Mouse (Mus musculus): Measurements from ENCODE around the gene Ints5. TPM values are rescaled to one million over a fixed set of nuclear protein-coding genes. Genes with fewer than 3 reads are reported as not detected.
A peak's percentile ranks its signal among the peaks of the same experiment; 100 is the strongest.
"Not testable (repeated sequence)": the region's sequence is repeated elsewhere in the genome, so short reads cannot be mapped to it uniquely, and the experiment has no call there.

Gene Ints5
- total RNA-seq, 2 experiments from 2014 or later = 25.2 to 26.3 TPM

DNA sequence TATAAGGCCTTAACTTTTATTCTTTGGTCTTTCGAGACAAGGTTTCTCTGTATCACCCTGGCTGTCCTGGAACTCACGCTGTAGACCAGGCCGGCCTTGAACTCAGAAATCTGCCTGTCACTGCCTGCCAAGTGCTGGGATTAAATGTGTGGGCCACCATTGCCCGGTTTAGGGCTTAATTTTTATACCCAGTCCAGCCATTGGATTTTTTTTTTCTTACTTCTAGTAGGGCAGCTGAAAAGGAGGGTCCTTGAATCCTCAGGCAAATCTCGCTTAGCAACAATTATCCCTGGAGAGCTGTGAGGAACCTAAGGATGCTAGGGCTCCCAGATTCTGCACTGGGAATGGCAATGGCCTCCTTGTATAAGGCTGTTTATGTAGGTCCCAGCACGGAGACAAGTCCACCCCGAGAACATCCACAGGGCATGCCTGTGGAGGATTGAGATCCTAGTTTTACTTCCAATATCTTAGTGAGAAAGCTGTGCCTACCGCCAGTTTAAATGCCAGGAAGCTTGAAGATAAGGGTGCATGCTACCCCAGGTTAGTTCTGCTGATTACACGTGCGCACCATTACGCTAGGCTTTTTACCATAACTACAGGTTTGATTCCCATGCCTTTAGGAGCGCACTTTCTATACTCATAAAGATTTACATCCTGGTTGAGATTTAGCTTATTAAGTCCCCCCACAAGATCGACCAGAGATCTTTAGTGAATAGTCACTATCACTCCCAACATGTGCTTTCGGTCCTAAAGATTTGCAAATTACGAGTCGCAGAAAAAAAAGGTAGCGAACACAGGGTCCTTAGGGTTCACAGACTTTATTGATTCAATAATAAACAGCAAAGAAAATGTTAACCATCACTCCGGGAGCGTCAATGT lies 5.0 kb upstream of the Ints5 start:
- DNase-seq = no peak

DNA sequence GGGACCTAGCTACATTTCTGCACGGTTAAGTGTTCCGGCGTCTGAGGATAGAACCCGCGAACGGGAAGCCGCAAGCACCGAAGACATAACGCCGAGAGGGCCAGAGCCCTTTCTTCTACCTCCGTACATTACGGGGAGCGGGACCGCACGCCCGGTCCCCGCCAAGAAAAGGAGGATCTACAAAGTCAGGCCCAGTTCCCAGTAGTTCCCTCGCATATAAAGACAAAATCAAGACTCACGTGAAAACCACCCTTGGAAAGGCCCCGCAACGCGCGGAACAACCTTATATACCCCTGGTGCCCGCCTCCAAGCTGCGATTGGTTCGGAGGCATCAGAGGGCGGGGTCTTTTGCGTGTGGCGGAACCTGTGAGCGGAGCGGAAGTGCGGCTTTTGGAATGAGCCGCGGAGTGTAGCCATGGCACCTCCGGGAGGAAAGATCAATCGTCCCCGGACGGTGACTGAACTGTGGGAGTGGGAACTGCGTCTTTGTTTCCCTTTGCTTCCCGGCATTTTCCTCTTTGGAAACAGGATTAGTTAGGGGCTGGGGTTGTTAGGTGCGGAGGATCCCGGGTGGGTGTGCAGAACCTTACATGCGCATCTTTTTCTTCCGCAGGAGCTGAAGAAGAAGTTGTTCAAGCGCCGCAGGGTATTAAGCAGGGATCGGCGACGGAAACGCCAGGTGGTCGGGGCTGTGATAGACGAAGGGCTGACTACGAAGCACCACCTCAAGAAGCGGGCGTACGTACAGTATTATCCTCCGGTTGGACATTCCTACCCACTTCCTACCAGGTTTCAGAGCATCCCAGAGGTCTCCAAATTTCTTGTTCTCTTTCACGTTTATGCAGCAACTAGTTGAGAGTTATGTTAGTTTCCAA lies 4.1 kb upstream of the Ints5 start, which contains the start of the genes 1810009A15Rik and Gm49416:
Gene 1810009A15Rik, plus strand, starts transcription at position 343 of the 875 bp plus-strand sequence.
Gene Gm49416, plus strand, starts transcription at position 416 of the 875 bp plus-strand sequence.
- DNase-seq = peak; percentile 90 to 93

DNA sequence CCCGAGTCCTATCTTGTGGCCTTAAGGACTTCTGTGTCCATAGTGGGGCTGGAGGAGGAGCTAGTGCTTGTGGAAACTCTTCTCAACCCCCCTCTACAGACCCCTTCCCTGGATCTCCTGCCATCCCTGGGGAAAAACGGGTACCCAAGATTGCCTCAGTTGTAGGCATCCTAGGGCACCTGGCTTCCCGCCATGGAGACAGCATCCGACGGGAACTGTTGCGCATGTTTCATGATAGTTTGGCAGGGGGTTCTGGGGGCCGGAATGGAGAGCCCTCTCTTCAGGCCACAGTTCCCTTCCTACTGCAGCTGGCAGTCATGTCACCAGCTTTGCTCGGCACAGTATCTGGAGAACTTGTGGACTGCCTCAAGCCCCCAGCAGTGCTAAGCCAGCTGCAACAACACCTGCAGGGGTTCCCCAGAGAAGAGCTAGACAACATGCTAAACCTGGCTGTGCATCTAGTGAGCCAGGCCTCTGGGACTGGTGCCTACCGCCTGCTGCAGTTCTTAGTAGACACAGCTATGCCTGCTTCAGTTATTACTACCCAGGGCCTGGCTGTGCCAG lies 2.7 kb downstream of the Ints5 start:
- no peak for DNase-seq

DNA sequence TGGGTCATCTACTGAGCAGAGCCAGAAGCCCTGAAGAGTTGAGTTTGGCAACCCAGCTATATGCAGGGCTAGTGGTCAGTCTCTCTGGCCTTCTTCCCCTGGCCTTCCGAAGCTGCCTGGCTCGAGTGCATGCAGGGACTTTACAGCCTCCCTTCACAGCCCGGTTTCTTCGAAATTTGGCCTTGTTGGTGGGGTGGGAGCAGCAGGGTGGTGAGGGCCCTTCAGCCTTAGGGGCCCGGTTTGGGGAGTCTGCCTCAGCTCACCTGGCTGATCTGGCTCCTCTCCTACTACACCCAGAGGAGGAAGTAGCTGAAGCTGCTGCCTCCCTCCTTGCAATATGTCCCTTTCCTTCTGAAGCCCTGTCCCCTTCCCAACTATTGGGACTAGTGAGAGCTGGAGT lies 3.4 kb downstream of the Ints5 start:
- not testable (repeated sequence) for DNase-seq

DNA sequence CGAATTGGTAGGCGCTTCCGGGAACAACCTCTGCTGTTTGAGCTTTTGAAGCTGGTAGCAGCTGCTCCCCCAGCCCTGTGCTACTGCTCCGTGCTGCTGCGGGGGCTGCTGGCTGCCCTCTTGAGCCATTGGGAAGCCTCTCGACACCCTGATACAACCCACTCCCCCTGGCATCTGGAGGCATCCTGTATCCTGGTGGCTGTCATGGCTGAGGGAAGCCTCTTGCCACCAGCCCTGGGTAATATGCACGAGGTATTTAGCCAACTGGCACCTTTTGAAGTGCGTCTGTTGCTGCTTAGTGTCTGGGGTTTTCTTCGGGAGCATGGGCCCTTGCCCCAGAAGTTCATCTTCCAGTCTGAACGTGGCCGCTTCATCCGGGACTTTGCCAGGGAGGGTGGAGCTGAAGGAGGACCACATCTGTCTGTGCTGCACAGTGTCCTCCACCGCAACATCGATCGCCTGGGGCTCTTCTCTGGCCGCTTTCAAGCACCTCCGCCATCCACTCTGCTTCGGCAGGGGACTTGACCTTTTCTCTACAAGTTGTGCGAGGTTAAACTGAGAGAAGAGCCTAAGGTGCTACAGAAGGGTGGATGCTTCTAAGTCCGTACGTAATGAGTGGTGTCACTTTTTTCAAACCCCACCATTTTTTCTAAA lies 4.5 kb downstream of the Ints5 start:
- peak in 1 of 2 experiments; percentile 37 for DNase-seq

DNA sequence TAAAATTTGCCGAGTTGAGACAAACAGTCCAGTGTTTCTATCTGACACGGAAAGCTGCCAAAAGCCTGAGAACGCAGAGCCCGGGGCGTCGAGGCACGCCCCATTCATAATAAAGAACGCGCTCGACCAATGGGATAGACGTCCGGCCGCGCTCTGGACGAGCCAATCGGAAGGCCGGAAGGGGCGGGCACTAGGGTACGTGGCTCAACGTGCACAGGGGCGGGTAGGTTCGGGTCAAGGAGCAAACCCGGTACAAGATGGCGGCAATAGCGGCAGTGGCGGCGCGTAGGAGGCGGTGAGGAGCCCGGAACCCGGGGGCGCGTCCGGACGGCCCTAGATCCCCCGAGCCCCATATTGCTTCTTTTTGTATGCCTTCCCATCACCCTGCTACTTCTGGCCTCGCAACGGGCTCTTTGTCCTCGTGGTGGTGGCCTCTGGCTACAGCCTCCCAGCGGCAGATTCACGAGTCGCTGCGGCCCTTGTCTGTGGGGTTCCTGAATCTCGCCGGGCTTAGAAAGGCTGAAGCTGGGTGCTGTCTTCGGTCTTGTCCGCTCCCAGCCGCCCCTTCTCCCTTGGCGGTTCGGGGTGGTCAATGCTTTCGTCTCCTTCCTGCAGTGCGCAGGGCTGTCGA lies 5.2 kb downstream of the Ints5 start, which contains the start of gene Ganab:
Gene Ganab, plus strand, starts transcription at position 207 of the 631 bp plus-strand sequence.
- peak; percentile 94 to 96 for DNase-seq

DNA sequence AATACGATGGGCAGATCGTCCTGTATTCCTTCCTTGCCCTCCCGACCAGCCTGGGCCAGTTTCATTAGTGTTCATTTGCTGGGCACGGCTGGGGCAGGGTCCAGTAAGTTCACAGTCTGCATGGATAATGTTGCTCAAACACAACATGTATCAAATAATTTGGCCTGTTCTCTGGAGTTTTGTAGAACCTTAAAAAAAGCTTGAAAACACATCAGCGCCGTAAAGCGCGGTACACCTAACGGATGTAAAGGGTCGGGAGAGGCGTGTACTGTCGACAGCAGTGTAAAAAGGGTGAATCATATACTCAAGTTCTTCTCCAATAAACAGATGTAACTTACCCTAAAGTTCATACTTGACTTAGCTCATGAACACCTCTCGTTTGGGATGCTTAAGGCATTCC lies 5.8 kb downstream of the Ints5 start:
- DNase-seq = no peak

DNA sequence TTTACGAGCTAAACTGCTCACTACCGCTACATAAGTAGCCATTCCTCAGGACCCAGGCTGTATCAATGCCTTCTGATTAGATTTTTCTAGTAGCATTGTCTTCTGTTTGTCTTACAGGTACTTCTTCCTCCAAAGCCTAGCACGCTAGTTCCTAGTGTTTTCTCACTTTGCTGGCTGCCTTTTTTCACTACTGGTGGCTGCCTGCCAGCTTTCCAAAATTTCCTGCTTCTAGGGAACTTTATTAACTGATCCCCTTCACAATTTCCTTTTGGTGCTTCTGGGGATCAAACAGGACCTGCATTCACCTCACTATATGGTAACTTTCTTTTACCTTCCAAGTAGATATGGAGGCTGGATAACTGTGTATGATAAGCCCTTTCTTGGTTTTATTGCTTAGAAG lies 6.3 kb downstream of the Ints5 start:
- no peak for DNase-seq

DNA sequence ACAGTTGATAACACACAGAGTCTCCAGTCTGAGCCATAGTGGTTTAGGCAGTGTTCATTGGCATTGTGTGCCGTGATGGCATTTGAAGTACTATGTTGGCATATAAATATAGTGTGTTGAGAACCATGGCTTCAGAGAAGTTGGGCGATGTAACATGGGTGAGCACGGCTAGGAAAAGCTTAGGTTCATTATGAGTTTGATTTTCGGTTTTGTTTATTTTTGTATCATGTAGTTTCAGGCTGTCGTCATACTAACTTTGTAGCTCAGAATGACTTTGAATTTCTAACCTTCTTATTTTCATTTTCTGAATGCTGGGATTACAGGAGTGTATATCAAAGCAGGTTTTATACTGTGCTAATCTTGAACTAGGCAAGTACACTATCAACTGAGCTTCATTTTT lies 10.6 kb downstream of the Ints5 start:
- no peak for DNase-seq

DNA sequence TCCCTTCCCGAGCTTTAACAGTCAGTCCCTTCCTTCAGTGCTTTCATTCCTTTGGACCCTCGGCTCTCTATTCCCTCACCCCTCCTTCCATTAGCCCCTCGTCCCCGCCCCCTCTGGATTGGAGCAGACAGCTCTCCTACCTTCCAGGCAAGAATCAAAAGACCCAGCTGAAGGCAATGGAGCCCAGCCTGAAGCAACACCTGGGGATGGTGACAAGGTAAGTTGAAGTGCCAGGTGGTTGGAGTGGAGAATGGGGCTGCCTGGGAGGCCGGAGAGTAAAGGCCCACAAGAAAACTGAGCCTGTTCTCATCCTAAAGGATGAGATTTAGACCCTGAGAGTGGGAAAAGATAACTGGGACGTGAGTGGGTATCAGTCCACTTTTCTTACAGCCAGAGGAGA lies 15.7 kb downstream of the Ints5 start:
- DNase-seq = no peak

DNA sequence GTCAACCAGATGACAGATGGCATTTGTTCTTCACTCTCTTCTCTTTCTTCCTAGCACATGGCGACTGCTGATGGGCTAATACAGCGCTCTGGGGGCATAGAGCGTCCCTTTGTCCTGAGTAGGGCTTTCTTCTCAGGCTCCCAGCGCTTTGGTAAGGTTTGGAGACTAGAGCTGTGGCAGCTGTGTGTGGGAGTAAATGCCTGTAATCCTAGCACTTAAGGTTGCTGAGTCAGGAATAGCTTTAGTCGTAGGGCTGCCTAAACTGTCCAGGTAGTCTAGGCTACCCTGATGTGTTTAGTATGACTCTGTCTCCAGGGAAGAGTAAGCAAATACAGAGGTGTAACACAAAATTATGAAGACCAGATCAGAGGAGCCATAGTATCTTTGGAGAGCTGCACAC lies 19.0 kb downstream of the Ints5 start:
- no peak for DNase-seq

DNA sequence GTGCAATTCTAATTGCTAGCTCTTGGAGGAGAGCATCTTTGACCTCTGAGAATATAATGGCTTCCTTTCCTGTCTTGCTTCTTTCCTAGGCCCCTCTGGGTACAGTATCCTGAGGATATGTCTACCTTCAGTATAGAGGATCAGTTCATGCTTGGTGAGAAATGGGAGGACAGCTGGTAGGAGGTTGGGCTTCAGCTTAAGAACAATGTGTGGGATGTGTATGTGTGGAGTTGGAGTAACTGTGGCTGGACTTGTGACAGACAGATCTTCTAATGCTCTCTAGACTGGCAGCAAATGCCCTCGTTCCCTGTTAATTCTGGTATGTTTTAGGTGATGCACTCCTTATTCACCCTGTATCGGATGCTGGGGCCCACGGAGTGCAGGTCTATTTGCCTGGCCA lies 21.4 kb downstream of the Ints5 start:
- DNase-seq = no peak

DNA sequence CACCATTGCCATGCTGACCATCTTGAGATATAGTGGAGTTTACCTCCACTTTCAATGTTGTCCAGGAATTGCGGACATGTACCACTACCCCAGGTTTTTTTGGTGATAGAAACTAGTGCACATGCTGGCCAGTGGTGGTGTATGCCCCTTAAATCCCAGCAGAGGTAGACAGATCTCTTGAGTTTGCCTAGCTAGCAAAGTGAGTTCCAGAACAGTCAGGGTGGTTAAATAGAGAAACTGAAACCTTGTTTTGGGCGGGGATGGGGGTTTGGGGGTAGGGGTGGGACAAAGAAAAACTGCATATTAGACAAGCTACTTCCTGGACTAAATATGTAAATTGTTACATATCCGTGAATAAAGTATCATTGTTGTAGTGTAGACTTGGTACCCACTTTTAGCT lies 26.2 kb downstream of the Ints5 start:
- no peak for DNase-seq

DNA sequence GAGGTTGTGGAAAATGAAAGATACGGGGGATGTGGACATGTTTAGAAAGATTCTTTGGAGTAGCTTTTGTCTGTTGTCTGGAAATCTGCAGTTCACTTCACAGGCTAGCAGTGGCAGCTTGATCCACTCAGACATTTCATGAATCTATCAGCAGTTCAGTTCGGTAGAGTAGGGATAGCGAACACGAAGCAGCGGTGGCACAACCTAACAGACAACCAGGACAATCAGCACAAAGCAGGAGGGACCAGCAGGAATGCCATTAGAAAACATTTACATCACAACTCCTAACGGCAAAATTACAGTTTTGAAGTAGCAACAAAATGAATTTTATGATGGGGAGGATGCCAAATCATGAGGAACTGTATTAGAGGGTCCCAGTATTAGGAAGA lies 26.9 kb downstream of the Ints5 start:
- DNase-seq = no peak

DNA sequence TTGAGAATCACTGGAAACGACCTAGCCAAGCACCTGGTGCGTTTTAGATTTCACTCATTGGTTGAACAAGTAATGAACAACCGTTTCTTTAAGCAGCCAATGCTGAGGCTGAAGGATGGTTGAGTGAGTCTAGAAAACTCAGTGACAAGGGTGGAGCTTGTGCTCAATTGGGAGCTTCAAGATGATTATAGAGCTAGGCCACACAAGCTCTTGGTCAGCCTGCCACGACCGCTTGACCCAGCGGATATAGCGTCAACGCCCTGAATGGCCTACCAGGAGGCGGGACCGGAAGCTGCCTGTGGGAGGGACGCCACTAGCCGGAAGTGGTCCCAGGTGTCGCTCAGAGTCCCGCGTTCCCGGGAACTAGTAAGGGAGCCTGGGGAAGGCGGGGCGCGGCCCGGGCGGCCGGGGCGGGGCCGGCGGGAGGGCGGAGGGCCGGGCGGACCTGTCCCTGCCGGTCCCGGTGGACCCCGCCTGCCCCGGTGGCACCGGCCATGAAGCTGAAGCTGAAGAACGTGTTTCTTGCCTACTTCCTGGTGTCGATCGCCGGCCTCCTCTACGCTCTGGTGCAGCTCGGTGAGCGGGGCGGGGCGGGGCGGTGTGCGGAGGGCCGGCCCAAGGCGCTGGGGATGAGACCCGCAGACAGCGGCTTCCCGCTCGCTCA lies 27.4 kb downstream of the Ints5 start, which contains the start of gene B3gat3:
Gene B3gat3, plus strand, starts transcription at position 302 of the 664 bp plus-strand sequence.
- DNase-seq = peak; percentile 92 to 94

DNA sequence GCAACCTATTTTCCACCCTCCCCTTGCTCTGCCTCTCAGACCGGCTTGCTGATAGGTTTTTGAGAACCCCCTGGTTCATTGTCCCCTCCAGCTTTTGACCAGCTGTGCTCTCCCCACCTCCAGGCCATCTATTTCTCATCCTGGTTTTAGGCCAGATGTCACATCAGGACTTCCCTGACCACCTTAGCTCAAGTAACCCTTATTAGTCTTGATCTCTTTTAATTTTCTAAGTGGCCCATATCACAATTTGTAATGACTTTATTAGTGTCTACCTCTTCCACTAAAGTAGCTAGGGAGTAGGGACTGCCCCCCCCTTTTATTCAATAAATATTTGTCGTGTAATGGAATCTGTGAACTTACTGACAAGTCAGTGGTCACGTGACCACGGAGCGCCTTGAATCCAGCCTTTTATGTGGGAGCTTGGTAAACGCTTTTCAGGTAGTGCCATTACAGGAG lies 28.1 kb downstream of the Ints5 start:
- no peak for DNase-seq

DNA sequence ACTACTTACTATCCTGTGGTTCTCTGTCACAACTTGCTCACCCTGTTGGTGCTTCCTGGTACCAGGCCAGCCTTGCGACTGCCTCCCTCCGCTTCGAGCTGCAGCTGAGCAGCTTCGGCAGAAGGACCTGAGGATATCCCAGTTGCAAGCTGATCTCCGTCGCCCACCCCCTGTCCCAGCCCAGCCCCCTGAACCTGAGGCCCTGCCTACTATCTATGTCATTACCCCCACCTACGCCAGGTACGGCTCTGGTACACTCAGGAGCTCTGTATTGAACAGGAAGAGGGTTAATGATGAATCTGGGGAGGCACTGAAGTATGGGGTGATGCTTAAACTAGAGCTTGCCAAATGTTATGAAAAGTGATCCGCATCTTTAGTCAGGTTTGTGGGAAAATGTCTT lies 28.9 kb downstream of the Ints5 start:
- DNase-seq = no peak

DNA sequence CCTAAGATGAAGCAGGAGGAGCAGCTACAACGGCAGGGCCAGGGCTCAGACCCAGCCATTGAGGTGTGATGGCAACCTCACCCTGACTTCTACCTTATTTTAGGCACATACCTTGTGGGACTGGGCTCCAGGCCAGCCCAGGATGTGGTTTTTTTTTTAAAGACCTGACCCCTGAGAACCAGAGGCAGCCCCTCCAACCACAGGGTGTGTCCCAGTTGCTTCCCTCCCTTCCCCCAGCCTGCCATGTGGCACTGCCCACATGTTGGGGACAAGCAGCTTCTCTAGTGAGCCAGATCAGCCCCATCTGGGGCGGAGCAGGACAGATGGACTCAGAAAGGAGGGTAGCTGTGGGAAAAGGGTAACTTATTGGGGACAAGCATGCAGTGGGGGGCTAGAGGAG lies 34.0 kb downstream of the Ints5 start:
- DNase-seq = no peak

DNA sequence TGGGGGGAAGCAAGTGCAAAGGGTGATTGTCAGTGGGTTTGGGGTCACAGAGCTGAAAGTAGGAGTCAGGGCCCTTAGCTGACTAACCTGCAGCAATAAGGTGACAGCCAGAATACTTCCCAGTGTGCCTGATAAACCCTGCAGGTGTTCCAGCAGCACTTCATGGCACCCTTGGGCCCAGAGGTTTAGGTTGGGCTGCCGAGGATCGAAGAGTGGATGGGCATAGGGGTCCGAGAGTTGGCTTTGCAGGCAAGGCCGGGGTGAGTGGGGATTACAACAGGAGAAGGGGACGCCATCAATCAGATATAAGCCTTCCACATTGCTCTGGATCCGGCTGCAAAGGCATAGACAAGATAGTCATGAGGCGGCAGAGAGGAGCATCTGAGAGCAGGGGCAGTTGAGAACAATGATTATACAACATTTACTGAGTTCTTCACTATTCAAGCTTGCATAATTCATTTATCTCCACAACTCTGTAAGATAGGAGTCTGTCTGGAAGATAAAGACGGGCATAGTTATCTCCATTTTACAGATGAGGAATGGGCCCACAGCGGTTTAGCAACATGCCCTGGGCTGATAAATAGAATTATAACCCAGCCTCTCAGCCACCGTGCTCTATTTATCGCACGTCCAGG lies 35.2 kb downstream of the Ints5 start:
- no peak for DNase-seq

DNA sequence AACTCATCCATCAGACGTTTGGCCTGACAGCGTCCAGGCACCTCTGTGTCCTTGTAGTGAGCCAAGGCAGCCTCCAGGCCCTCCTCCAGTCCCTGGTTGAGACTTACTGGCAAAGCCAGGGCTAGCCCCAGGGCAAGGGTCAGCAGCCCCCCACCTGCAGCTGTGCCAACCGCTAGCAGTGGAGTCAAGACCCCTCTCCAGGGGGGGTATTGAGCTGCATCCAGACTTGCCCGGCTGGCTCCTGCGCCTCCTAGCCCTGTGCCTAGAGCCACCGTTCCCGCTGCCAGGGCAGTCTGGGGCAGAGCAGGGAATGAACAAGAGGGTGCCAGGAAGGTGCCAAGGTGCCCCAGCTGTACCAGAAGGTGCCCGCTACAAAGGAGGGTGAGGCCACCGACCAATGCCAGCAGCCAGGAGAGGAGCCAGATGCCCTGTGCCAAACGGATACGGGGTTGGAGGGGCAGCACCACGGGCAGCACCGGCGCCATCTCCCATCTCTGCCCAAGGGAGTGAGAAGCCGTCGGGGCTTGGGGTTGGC lies 36.0 kb downstream of the Ints5 start:
- no peak for DNase-seq

Data from layer of hippocampus, postnatal 36 days (tissue).